In the genomic region with DNA sequence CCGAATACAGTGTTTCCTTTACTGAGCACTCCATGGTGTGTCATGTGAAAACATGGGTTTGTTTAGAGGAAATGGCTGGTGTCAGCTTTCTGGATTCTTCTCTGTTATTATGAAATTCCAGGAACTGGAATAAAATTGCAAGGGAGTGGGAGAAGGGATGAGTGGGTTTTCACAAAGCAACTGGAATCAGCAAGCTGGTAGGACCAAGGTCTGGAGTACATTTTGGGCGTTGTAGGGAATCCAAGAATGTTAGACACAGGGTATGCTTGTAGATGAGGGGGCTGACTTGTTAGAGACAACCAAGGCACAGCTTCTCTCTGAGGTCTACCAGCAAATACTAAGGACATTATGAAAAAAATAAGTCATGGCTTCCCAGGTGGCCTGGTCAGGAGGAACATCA, we compare ENCODE assay signal across 30 mouse cellular contexts.
DNase-seq lines count a peak whose midpoint lies in the region; ATAC-seq and TF ChIP-seq lines count a peak whose summit lies in the region.
"Had no signal": no experiment of that assay in that cellular context is flagged by ENCODE, and none has a peak within 500 bp of the region (broad histone marks: within the 10 kb centered on the region; RNA-seq: fewer than 3 reads in every experiment).

No protein-coding gene starts in this region.

- no peak overlapping the region for H3K4me3 ChIP-seq in left cerebral cortex, adult 2 months
- no peak overlapping the region for H3K4me3 ChIP-seq in embryonic facial prominence, embryonic 14.5 days (ENCODE audit: low read depth, low read length)
- H3K4me3 ChIP-seq: heart, embryonic 12.5 days; limb, embryonic 12.5 days; liver, embryonic 15.5 days; lung, embryonic 15.5 days; megakaryocyte, embryonic 14.5 days; midbrain, embryonic 12.5 days; neural tube, embryonic 13.5 days had no signal

- H3K4me2 ChIP-seq in embryonic facial prominence, embryonic 14.5 days (ENCODE audit: low read depth, low read length): no peak overlapping the region
- H3K4me2 ChIP-seq: heart, embryonic 12.5 days; hindbrain, embryonic 14.5 days; limb, embryonic 12.5 days; liver, embryonic 15.5 days; lung, embryonic 15.5 days; midbrain, embryonic 12.5 days; neural tube, embryonic 13.5 days had no signal

- intact Hi-C loops in left cerebral cortex, adult 2 months (cut with DNase I): no loop called here
- intact Hi-C loops in left cerebral cortex, postnatal 10 days (cut with DNase I): no loop called here

- 53% methylated on average over 2 of the region's 2 CpGs for WGBS in embryonic facial prominence, embryonic 14.5 days

- peak; percentile 73 for ATAC-seq in frontal cortex, adult (ENCODE audit: low TSS enrichment)
- ATAC-seq in embryonic facial prominence, embryonic 14.5 days (ENCODE audit: low read depth): no peak
- ATAC-seq: activated CD4-positive, CD25-positive, alpha-beta regulatory T cell, adult 4 months; forebrain, embryonic 14.5 days; intestine, postnatal 0 days had no signal

- H3K9me3 ChIP-seq in embryonic facial prominence, embryonic 14.5 days (ENCODE audit: control insufficient read depth, low read length): no peaks in the 10 kb centered on the region
- H3K9me3 ChIP-seq: heart, embryonic 12.5 days; limb, embryonic 12.5 days; liver, embryonic 15.5 days; lung, embryonic 15.5 days; megakaryocyte, embryonic 14.5 days; midbrain, embryonic 12.5 days; neural tube, embryonic 13.5 days had no signal

- H3K4me1 ChIP-seq in embryonic facial prominence, embryonic 14.5 days (ENCODE audit: control insufficient read depth, insufficient read depth, low read length): peaks cover 36% of the 10 kb centered on the region
- H3K4me1 ChIP-seq: heart, embryonic 12.5 days; liver, embryonic 15.5 days; lung, embryonic 15.5 days; midbrain, embryonic 12.5 days; neural tube, embryonic 13.5 days had no signal

- no peak overlapping the region for H3K9ac ChIP-seq in embryonic facial prominence, embryonic 14.5 days (ENCODE audit: low read depth, low read length)
- H3K9ac ChIP-seq: heart, embryonic 12.5 days; hindbrain, embryonic 14.5 days; limb, embryonic 12.5 days; liver, embryonic 15.5 days; lung, embryonic 15.5 days; midbrain, embryonic 12.5 days; neural tube, embryonic 13.5 days had no signal

- TF ChIP-seq CTCF in left cerebral cortex, adult 2 months (IDR thresholded peaks at IDR 0.05): no peak

- H3K27me3 ChIP-seq in embryonic facial prominence, embryonic 14.5 days (replicated peaks; ENCODE audit: control insufficient read depth, insufficient read depth, low read length): 0 out of 2 replicates have a peak, but pooled peaks cover 3% of the 10 kb centered on the region
- H3K27me3 ChIP-seq: liver, embryonic 15.5 days; lung, embryonic 15.5 days; midbrain, embryonic 12.5 days; neural tube, embryonic 13.5 days had no signal

- no peaks in the 10 kb centered on the region for H3K36me3 ChIP-seq in embryonic facial prominence, embryonic 14.5 days (ENCODE audit: control insufficient read depth, insufficient read depth, low read length)
- H3K36me3 ChIP-seq: heart, embryonic 12.5 days; limb, embryonic 12.5 days; liver, embryonic 15.5 days; lung, embryonic 15.5 days; midbrain, embryonic 12.5 days; neural tube, embryonic 13.5 days had no signal

- DNase-seq in frontal cortex, postnatal 14 days (ENCODE audit: low spot score in 2 of 2): no peak
- no peak for DNase-seq in left cerebral cortex, adult 2 months (ENCODE audit: extremely low spot score in 1 of 2, low spot score in 2 of 2)
- no peak for DNase-seq in left cerebral cortex, postnatal 10 days (ENCODE audit: extremely low spot score in 1 of 2, low spot score in 2 of 2)
- DNase-seq in brain, adult 2 months (ENCODE audit: low read depth, low spot score): peak; percentile 67
- DNase-seq in embryonic facial prominence, embryonic 14.5 days (ENCODE audit: low spot score): peak; percentile 48
- no peak for DNase-seq in cerebellum, adult 11-12 months
- no peak for DNase-seq in spleen, adult 12 weeks (ENCODE audit: low spot score)
- DNase-seq: adrenal gland, adult 2 months; cerebellum, adult 9-10 months; cerebellum, postnatal 36 days; gastrocnemius, postnatal 25 days; kidney, adult 9 months; kidney, postnatal 10 days; lung, postnatal 4 days; retina, postnatal 1 day; thymus, adult 2 months; thymus, postnatal 36 days had no signal

- H3K27ac ChIP-seq in left cerebral cortex, adult 2 months: peak overlapping the region; percentile 38
- peak overlapping the region; percentile 45 for H3K27ac ChIP-seq in embryonic facial prominence, embryonic 14.5 days (replicated peaks; ENCODE audit: low read depth, low read length)
- H3K27ac ChIP-seq: hindbrain, embryonic 14.5 days; limb, embryonic 12.5 days; liver, embryonic 15.5 days; lung, embryonic 15.5 days; midbrain, embryonic 12.5 days; neural tube, embryonic 13.5 days; stomach, postnatal 0 days had no signal

Comparison
In these comparisons a context has a peak if more than half of its experiments do, and no peak if none do; other contexts are left out.
1. DNase-seq: peak in brain, adult 2 months (single experiment) and embryonic facial prominence, embryonic 14.5 days (single experiment); none in frontal cortex, postnatal 14 days (0 of 2), left cerebral cortex, adult 2 months (0 of 2), left cerebral cortex, postnatal 10 days (0 of 2), cerebellum, adult 11-12 months (single experiment) and spleen, adult 12 weeks (single experiment).